Mouse (Mus musculus): ENCODE data around the gene Txnrd1.

Gene Txnrd1

DNA sequence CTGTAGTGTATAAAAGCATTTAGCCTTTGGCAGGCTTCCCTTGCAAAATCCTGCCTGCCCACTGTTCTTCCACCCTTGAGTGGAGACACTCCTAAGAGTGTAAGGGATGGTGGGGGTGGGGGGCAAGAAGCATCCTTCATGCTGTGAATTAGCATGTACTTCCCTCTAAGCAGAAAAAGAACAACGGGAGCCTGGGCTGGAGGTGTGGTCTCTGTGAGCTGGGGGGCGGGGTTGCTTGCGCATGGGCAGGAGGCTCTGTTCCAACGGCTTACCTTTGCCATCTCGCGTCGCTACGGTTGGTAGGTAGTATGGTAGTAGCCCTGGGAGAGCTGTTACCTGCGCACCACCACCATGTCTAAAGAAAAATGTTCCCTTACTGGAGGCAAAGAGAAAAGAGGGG lies 32.6 kb downstream of the Txnrd1 start, which contains the start of gene Eid3:
Gene Eid3, plus strand, starts transcription at position 271 of the 400 bp plus-strand sequence.
- DNase-seq (ENCODE audit: low spot score), result no peak

DNA sequence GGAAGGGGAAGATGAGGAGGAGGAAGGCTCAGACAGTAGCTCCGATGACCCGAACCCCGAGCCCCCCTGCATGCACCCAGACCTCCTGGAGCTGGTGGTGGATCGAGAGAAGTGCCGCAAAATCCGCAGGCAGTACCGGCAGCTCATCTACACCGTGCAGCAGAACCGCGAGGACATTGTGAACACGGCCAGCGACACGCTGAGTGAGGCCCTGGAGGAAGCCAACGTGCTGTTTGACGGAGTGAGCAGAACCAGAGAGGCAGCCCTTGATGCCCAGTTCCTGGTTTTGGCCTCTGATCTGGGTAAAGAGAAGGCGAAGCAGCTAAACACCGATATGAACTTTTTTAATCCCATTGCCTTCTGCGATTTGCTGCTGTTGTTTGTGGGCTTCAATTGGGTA lies 33.1 kb downstream of the Txnrd1 start:
- no peak for DNase-seq (ENCODE audit: low spot score)

DNA sequence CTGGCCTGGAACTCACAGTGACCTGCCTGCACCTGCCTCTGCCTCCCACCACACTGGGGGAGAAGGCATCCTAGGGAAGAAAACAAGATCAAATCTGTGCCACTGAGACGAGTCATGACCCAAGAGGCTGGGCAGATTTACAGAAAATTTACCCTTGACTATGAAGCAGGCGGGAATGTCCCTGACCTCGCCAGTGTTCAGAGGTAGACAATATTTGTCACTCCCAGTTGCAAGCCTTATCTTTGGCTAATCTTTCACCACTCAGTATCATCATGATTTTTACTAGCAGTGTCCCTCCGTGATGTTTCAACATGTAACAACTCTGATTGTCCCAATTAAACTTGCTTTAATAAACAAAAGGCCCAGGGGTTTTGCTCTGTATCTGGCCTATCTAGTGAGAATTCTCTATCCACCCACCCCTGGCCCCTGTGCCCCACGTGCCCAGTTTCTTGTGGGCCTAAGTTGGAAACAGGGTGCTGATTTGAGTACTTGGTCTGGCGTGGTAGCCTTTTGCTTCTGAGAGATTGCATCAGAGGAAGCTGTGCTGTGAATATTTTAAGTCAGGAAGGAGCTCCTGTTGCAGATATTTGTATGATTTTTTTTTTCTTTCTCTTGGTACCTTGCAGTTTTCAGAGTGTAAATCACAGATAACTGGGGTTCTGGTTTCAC lies 34.8 kb downstream of the Txnrd1 start:
- DNase-seq (ENCODE audit: low spot score), result no peak

DNA sequence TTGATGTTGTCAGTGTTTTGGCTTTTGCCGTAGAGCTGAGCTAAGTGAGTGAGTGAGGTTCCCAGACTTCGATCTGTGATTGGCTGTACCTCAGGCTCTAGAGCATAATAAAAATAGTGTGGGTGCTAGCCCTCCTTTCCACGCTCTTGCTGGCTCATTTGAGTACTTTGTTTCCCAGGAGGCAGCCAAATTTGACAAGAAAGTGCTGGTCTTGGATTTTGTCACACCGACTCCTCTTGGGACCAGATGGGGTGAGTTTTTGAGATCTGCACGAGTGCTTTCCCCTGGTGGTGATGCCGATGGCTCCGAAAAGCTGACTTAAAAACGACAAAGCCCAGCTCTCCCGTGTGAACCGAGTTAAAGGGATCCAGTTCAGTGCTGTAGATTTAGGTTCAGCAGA lies 41.7 kb downstream of the Txnrd1 start:
- no peak for DNase-seq (ENCODE audit: low spot score)

DNA sequence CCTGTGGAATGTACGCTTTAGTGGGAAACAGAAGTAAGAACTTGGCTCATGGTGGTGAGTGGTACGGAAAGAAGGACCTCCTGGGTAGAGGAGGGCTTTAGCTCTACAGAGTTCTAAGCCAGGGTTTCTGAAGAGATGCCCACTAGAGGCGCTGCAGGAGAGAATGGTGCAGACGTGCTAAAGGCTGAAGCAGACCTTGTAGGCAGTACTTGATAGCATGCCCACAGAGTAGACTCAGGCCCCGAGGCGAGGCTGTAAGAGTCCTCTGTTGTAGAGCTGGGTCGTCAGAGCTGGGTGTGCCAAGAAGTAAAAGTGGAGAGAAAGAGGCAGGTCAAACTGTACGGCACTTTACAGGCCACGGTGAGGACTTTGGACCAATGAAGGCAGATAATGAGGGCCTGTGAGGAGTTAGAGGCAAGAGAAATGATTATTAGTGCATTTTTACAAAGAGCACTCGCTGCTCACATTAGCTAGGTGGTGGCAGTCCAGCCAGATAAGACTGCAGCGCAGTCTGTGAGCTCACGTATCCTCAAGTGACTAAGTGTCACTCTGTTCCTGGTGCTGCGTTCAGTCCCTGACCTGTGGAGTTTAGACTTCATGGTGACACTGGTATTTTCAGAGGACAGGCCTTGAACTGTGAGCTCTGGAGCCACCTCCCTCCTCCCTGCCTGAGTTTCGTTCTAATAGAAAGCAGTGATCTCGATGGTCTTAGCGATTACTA lies 42.5 kb downstream of the Txnrd1 start:
- no peak for DNase-seq (ENCODE audit: low spot score)

DNA sequence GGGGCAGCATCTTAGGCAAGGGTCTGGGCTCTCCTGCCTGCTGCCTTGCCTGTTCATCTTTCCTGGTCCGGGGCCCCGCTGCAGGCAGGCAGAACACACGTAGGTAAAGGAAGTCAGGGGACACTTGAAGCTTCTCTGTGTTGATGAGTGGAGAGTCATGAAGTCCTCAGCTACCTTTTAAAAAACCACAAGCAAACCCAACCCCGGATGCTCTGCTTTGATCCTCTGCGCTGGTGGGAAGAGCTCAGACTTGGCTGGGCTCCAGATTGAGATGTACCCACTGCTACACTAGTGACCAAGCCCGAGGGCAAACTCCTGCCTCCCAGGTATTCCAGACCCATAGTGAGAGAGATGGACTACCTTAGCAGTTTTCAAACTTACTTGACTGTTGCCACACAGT lies 53.6 kb downstream of the Txnrd1 start:
- DNase-seq (ENCODE audit: low spot score), result no peak

DNA sequence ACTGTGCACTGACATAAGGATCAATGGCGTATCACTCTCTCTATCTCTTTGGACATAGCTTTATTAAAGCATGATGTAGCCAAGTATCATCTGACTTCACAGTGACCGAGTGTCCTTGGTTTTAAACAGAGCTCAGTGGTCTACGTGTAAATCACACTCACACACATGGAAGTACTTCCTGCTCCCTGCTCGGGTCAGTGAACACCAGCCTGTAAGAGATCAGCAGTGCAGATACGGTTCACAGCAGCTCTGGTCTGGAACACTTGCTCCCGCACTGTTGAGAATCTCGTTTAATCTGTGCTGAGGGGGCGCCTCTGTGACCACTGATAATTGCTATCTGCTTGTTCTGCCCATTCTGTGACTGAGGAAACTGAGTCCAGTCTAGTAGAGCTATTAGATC lies 54.8 kb downstream of the Txnrd1 start:
- DNase-seq (ENCODE audit: low spot score), result no peak

DNA sequence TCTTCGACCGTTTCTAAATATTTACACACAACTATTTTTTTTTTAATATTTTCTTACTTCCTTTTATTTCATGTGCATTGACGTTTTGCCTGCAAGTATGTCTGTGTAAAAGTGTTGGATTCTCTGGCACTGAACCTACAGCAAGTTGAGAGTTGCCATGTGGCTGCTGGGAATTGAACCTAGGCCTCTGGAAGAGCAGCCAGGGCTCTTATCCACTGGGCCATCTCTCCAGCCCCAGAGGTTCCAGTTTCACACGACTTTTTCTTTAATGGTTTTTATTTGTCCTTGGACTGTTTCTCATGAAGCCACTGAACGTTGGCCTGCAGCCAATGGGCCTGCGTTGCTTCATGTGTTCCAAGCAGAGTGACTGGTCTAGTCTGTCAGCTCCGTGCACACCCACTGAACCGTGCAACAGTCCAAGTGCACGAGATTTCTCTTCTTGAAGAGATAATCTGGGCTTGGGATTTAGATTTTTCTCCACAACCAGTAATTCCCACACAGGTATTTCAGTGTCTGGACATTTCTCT lies 55.8 kb downstream of the Txnrd1 start:
- no peak for DNase-seq (ENCODE audit: low spot score)

DNA sequence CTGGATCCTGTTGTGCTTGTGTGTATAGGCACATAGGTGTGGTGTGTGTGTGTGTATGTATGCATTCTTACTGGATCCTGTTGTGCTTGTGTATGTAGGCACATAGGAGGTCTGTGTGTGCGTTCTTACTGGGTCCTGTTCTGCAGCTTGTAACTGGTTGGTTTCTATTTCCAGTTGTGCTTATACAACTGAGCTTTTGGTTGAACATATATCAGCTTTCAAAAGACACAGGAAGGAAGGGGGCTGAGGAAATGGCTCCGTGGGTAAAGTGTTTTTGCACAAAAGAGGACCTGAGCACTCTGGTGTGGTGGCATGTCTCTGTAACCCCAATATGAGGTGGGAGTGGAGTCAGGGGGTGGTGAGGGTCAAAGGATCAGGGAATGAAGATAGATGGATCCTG lies 57.2 kb downstream of the Txnrd1 start:
- DNase-seq (ENCODE audit: low spot score), result no peak

DNA sequence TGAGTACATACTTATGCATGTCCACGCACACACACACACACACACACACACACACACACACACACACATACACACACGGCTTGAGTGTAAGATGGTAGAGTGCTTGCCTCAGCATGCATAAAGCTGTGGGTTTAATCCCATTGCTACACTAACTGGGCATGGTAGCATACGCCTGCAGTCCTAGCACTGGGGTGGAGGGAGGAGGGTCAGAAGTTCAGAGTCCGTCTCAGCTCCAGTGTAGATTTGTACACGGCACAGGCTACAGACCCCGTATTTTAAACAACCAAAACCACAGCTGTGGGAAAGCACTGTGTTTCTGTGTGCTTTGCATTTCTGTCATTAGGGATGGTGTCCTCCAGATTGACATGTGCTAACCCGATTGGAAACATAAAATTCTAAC lies 57.7 kb downstream of the Txnrd1 start:
- DNase-seq (ENCODE audit: low spot score), result no peak

DNA sequence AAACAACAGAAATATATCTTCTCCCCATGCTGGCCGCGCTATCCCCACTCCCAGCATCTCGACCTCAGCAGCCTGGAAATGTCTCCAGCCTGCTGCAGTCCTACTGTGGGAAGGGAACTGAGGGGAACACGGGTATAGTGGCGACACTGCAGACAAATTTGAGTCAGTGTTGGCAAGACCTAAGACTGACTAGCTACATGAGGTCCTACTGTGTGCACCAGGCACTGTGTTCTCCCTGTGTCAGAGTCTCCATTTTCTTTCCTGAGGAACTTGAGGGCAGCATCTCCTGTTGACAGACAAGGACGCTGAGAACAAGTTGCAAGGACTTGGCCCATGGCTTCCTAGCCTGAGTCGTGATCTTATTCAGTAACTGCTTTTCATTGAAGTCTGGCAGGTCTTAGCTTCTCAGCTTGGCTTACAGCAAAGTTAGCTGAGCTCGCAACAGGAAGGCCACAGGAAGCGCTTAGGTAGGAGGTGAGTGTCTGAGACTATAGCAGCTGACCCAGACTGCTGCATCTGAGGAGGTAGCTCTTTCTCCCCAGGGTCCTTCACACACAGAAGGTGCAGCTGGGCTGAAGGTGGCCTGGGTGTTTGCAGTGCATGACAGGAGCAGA lies 58.8 kb downstream of the Txnrd1 start:
- DNase-seq (ENCODE audit: low spot score), result no peak

DNA sequence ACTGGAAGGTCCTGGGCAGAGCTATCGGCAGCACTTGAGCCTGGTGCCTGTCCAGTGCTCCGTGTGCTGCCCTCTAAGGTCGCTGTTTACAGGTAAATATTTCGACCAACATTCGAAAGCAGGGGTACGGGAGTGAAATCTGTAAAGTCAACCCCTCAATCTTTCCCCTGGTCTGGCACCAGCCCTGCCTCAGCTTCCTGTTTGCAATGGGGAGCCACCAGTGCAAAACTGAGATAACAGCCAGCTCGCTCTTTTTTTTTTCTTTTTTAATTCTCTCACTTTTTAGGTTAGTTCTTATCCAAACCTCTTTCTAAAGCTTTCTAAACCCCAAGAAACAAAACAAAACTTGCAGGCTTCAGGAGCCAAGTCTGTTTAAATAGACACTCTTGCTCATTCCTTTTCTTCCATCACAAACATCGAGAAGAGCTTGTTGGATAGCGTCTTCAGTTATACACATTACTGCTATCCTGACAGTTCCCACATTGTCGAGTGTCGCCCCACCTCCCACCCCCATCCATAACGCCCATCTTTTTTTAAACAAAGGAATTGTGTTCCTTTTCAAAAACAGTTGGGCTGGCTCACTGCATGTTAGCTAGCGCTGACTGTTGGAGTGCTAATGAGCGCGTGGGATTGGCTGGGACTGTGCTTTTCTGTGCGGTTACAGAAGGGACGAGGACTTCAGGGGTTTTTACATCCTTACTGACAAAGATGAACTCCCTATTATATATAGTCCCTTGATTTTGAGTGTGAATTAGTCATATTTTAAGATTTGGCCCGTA lies 60.3 kb downstream of the Txnrd1 start:
- DNase-seq (ENCODE audit: low spot score), result no peak

DNA sequence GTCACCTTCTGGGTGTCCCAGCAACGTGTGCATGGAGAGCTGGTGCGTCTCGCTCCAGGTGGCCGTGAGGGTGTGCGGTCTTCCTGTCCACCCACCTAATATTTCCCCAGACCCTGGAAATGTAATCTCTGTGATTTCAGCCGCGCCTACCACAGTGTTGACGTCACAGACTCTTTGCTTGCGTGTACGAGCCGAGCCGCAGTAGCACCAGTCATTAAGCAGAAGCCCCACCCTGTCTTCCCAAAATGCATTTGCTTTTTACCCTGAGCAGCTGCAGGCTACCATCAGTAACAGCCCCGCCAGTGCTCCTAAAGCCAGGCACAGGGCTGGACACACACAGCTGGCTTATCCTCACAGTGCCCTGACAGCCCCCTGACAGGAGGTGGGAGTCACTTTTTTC lies 64.2 kb downstream of the Txnrd1 start:
- no peak for DNase-seq (ENCODE audit: low spot score)

DNA sequence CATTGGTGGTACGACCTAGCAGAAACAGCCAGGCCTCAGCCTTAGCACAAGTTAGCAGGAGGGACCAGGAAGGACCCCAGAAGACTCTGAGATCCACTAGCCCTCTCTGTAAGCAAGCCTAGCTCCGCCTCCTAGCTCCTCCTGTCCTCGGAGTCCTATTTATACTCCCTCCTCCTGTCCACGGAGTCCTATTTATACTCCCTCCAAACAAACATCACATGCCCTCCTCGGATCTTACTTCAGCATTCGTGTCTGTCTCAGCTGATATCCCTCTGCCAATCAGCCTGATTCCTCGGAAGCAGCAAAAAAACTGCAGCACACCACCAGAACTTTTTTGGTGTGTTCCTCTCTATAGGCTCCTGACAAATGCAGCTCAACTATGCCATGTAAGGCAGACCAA lies 65.1 kb downstream of the Txnrd1 start:
- DNase-seq (ENCODE audit: low spot score), result no peak

DNA sequence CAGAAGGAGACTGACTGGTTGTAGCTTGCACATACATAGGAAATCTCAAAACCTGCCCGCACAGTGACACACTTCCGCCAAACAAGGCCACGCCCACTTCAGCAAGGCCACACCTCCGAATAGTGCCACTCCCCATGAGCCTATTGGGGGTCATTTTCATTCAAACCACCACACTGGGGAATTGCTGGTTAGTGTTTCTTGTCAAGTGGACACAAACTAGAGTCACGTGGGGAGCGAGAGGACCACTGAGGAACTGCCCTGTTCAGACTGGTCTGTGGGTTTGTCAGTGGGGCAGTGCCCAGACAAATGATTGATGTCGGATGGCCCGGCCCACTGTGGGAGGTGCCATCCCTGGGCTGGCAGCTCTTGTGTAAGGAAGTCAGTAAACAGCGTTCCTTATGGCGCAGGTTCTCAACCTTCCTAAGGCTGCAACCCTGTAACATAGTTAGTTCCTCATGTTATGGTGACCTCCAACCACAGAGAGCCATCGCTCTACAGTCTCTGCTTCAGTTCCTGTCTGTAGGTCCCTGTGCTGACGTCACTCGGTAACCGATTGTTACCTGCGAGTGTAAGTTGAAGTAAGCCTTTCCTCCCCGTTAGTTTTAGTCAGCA lies 66.2 kb downstream of the Txnrd1 start:
- no peak for DNase-seq (ENCODE audit: low spot score)

DNA sequence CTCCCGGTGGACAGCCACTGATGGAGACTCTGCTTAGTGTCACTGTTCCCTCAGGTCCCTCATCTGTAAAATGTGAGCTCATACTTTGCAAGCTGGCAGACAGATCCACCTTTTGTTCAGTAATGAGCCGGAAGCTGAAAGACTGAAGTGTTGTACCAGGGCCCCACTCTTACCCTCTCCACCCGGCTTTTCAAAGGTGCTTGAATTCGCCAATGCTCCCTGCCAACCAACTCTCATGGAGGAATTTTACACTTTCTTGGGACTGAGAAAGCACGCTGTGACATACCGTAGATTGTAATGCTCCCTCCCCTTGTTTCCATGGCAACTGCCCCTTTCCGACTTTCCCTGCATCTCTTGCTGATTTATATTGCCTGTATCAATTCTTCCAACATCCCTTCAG lies 66.8 kb downstream of the Txnrd1 start:
- DNase-seq (ENCODE audit: low spot score), result no peak

DNA sequence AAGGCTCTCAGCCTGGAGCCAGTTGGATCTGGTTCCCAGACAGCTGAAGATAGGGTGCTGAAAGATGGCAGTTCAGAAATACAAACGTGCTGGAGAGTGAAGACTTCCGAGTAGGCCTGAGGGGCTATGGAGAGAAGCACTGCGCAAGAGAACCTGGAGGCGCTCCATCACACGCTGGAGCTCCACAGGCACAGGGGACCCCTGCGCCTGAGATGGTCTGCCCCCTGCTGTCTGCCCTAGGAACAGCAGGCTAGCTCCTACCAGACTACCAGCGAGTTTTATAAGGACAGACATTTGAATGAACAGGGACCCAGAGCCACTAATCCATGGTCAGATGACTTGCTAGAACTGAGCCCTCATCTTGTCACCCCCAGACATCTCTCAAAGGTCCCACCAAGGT lies 67.7 kb downstream of the Txnrd1 start:
- peak; percentile 57 for DNase-seq (ENCODE audit: low spot score)

DNA sequence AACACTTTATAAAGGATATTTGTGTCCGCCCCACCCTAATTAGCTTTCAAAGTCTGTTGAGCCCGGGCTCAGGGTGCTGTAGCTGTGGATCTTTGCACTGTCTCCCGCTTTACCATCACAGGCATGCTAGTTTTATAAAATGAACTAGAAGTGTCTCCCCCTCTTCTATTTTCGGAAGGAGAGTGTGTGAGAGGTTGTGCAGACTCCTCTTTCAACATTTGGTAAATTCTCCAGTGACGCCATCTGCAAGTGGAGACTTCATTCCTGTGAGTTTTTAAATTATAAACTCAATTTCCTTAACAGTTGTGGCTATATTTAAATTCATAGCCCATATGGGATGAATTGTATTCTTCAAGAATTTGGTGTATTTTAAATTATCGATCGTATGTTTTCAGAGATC lies 74.8 kb downstream of the Txnrd1 start:
- no peak for DNase-seq (ENCODE audit: low spot score)

DNA sequence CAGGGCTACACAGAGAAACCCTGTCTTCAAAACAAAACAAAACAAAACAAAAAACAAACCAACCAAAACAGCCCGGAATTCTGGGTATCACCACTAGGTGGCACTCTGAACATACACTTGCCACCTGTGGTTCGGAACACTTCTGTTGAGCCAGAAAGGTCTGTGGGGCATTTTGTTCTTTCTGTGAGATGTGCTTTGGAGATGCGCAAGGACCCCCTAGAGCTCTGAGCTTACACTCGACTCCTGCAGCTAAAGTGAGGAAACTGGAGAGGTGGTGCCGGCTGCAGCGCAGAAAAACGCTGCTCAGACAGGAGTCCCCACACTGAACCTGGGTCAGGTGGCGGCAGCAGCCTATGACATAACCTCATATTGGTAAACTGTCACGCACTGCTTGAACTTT lies 75.6 kb downstream of the Txnrd1 start:
- no peak for DNase-seq (ENCODE audit: low spot score)

DNA sequence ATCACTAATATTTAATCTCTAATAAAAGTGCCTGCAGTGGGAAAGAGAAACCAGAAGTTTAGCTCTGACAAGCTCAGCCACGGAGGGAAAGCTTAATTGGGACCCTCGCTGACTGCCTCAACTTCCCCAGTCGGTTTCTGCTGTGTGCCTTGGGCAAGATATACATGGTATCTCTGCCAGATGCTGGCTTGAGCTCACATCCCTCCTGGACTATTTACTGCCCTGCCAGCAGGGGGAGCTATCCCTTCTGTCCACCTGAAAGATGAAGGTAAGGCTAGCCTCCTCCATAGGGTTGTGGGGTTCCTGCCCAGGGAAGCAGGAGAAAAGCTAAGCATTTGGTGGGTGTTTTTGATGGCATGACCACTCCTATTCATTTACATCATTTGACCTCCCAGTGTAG lies 76.4 kb downstream of the Txnrd1 start:
- no peak for DNase-seq (ENCODE audit: low spot score)

DNA sequence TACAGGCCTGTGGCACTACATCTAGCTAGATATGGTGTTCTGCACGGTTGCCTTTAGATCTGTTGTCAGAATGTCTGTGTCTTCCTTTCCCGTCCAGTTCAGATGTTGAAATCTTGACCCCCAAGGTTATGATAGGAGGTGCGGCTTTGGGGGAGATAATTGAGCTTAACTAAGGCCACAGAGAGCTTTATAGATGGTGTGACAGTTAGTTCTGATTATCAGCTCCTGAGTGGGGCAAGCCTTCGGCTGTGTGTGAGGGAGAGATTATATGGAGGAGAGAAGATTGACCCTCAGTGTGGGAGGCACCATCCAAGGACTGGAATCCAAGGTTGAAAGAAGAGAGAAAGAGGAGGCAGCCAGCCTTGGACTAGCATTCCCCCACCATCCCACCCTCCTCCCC lies 79.5 kb downstream of the Txnrd1 start:
- no peak for DNase-seq (ENCODE audit: low spot score)

DNA sequence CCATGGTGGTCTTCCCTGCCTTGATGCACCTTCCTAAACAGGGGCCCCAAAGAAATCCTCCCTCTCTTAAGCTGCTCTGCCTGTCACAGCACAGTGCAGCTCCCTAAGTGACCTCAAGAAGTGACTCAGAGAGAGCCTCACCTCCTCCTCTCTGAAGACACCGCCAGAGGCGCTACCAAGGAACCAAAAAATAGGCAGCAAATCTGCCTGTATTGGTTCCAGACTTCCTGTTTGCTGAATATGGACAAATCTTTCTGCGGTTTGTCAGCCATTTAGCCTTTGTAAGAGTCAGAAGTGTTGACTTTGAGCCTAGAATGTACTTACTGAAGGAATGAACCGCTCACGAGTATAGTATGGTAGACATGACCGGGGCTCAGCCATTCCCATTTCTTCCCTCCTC lies 80.0 kb downstream of the Txnrd1 start:
- no peak for DNase-seq (ENCODE audit: low spot score)
